Mouse (Mus musculus) intestine, postnatal 0 days (tissue): ENCODE measurements at regions not wholly inside any gene's neighbourhood (a gene's known extent, or its start where the extent isn't known, plus 50 kb on each side); places are given as distances from the start of the nearest gene placed in this dataset.

Experiments
- ATAC-seq: fragments of 200-750 bp; cut with Nextera tagmentation; 2 replicates; pipeline ENCODE4 v1.8.0; 2017; ENCODE audit warnings: mild to moderate bottlenecking, moderate TSS enrichment, moderate library complexity
- H3K27ac ChIP-seq: fragments of 300-500 bp; sonication (generic); 2 replicates; pipeline ENCODE4 v1.5.1; 2014; ENCODE audit warnings: mild to moderate bottlenecking, low read depth, low read length, moderate library complexity
- H3K27me3 ChIP-seq: fragments of 300-500 bp; sonication (generic); replicated peaks from 2 replicates; pipeline ENCODE4 v1.6.1; 2014; ENCODE audit warnings: low read length, mixed read lengths; ENCODE audit not compliant: control insufficient read depth, insufficient read depth
- H3K36me3 ChIP-seq: fragments of 300-500 bp; sonication (generic); 2 replicates; pipeline ENCODE4 v1.6.1; 2014; ENCODE audit warnings: mild to moderate bottlenecking, moderate library complexity; ENCODE audit not compliant: control insufficient read depth, insufficient read depth
- H3K4me1 ChIP-seq: fragments of 300-500 bp; sonication (generic); replicated peaks from 2 replicates; pipeline ENCODE4 v1.6.1; 2014; ENCODE audit warnings: antibody characterized with exemption, low read length, mixed read lengths; ENCODE audit not compliant: control insufficient read depth, insufficient read depth
- H3K4me2 ChIP-seq: fragments of 300-500 bp; sonication (generic); replicated peaks from 2 replicates; pipeline ENCODE4 v1.6.1; 2014; ENCODE audit warnings: low read depth, mild to moderate bottlenecking, moderate library complexity
- H3K4me3 ChIP-seq: fragments of 300-500 bp; sonication (generic); 2 replicates; pipeline ENCODE4 v1.5.1; 2014; ENCODE audit warnings: low read depth, low read length
- H3K9ac ChIP-seq: fragments of 300-500 bp; sonication (generic); 2 replicates; pipeline ENCODE4 v1.6.1; 2014; ENCODE audit warnings: mild to moderate bottlenecking, low read depth, low read length
- H3K9me3 ChIP-seq: fragments of 300-500 bp; sonication (generic); 2 replicates; pipeline ENCODE4 v1.6.1; 2016; ENCODE audit warnings: mixed run types; ENCODE audit not compliant: control insufficient read depth
- CTCF ChIP-seq: sonication (generic); IDR thresholded peaks from 2 replicates; pipeline ENCODE4 v1.5.1; 2016; ENCODE audit warnings: low read depth, mild to moderate bottlenecking, control low read depth, antibody characterized with exemption, moderate library complexity
- WGBS: fragments of 180-500 bp; shearing (Covaris S2); extraction: QIAGEN DNeasy Blood & Tissue Kit; methylation state at CpG from one replicate; pipeline ENCODE4 v1.1.7; 2014; 5-methylcytosine and 5-hydroxymethylcytosine counted together

- H3K9me3 ChIP-seq: no peaks in the 10 kb centered on the region
- 68% methylated on average over 6 of the region's 6 CpGs for WGBS
Observed at GRCm38 (mm10) chr13:48126582-48126981, 134.4 kb upstream of the Id4 start.

GRCm38 (mm10) chr13:48130724-48131123 is 130.3 kb upstream of the Id4 start:
- H3K27ac ChIP-seq: no peak overlapping the region
- WGBS: 1% methylated on average over 17 of the region's 17 CpGs
- H3K36me3 ChIP-seq: no peaks in the 10 kb centered on the region
- H3K9me3 ChIP-seq: no peaks in the 10 kb centered on the region
- no peak for TF ChIP-seq CTCF
- H3K9ac ChIP-seq: no peak overlapping the region
- H3K27me3 ChIP-seq: no peaks in the 10 kb centered on the region
- H3K4me1 ChIP-seq: no peaks in the 10 kb centered on the region
- ATAC-seq: no peak
- peak overlapping the region; percentile 11; the same call in 1 of the 2 replicates for H3K4me3 ChIP-seq
- peak overlapping the region; percentile 54 for H3K4me2 ChIP-seq

More at GRCm38 (mm10) chr13:48126582-48126981, 134.4 kb upstream of the Id4 start:
- Histone ChIP-seq H3K4me3 (no peak overlapping the region), H3K9ac (no peak overlapping the region), H3K4me1 (no peaks in the 10 kb centered on the region), H3K27ac (no peak overlapping the region), H3K4me2 (no peak overlapping the region), H3K27me3 (no peaks in the 10 kb centered on the region), H3K36me3 (no peaks in the 10 kb centered on the region)
- no peak for ATAC-seq
- no peak for TF ChIP-seq CTCF

- no peak for TF ChIP-seq CTCF
- H3K4me3 ChIP-seq: no peak overlapping the region
- 46% methylated on average over 5 of the region's 5 CpGs for WGBS
Observed at GRCm38 (mm10) chr13:48131681-48132080, 129.3 kb upstream of the Id4 start.

GRCm38 (mm10) chr13:48145976-48146375 is 115.1 kb upstream of the Id4 start:
- Histone ChIP-seq H3K9me3 (no peaks in the 10 kb centered on the region), H3K4me2 (no peak overlapping the region), H3K27me3 (no peaks in the 10 kb centered on the region), H3K4me3 (no peak overlapping the region), H3K9ac (no peak overlapping the region), H3K27ac (no peak overlapping the region), H3K4me1 (no peaks in the 10 kb centered on the region), H3K36me3 (no peaks in the 10 kb centered on the region)
- ATAC-seq: no peak
- 86% methylated on average over 5 of the region's 5 CpGs for WGBS
- TF ChIP-seq CTCF: no peak

More at GRCm38 (mm10) chr13:48131681-48132080, 129.3 kb upstream of the Id4 start:
- H3K4me2 ChIP-seq: no peak overlapping the region
- H3K27me3 ChIP-seq: no peaks in the 10 kb centered on the region
- no peak overlapping the region for H3K9ac ChIP-seq
- no peaks in the 10 kb centered on the region for H3K36me3 ChIP-seq
- no peaks in the 10 kb centered on the region for H3K9me3 ChIP-seq
- H3K4me1 ChIP-seq: no peaks in the 10 kb centered on the region
- no peak overlapping the region for H3K27ac ChIP-seq
- ATAC-seq: no peak

- H3K27me3 ChIP-seq: no peaks in the 10 kb centered on the region
- no peak overlapping the region for H3K4me3 ChIP-seq
- no peak for ATAC-seq
- H3K4me2 ChIP-seq: no peak overlapping the region
- no peak for TF ChIP-seq CTCF
- H3K36me3 ChIP-seq: no peaks in the 10 kb centered on the region
- no peaks in the 10 kb centered on the region for H3K4me1 ChIP-seq
- no peak overlapping the region for H3K9ac ChIP-seq
- H3K9me3 ChIP-seq: no peaks in the 10 kb centered on the region
- H3K27ac ChIP-seq: no peak overlapping the region
- 87% methylated on average over 7 of the region's 7 CpGs for WGBS
Observed at GRCm38 (mm10) chr13:48147061-48147460, 114.0 kb upstream of the Id4 start.

GRCm38 (mm10) chr13:48153248-48153647 is 107.8 kb upstream of the Id4 start:
- H3K27ac ChIP-seq: no peak overlapping the region
- WGBS: 79% methylated on average over 7 of the region's 7 CpGs
- TF ChIP-seq CTCF: no peak
- no peaks in the 10 kb centered on the region for H3K4me1 ChIP-seq
- no peaks in the 10 kb centered on the region for H3K36me3 ChIP-seq
- no peaks in the 10 kb centered on the region for H3K9me3 ChIP-seq
- no peak overlapping the region for H3K4me2 ChIP-seq
- no peak overlapping the region for H3K4me3 ChIP-seq
- no peak overlapping the region for H3K9ac ChIP-seq
- no peak for ATAC-seq
- no peaks in the 10 kb centered on the region for H3K27me3 ChIP-seq
